Mouse (Mus musculus) ES-Bruce4 (cell line): ENCODE measurements around the gene Snapc3. TPM values are rescaled to one million over a fixed set of nuclear protein-coding genes. Genes with fewer than 3 reads are reported as not detected.

ENCODE experiments used
- H3K27ac ChIP-seq: 2 replicates; pipeline ENCODE4 v1.5.1; 2012; ENCODE audit warnings: low read length, inconsistent platforms; ENCODE audit not compliant: insufficient read depth
- H3K27me3 ChIP-seq: 2 replicates; pipeline ENCODE4 v1.6.1; 2012; ENCODE audit warnings: mild to moderate bottlenecking, low read length, inconsistent platforms; ENCODE audit not compliant: control insufficient read depth, poor library complexity, insufficient read depth, severe bottlenecking
- H3K36me3 ChIP-seq: 2 replicates; pipeline ENCODE4 v1.6.1; 2012; ENCODE audit warnings: inconsistent platforms, mild to moderate bottlenecking, low read length, moderate library complexity; ENCODE audit not compliant: control insufficient read depth, poor library complexity, insufficient read depth, severe bottlenecking
- H3K4me1 ChIP-seq: one replicate; pipeline ENCODE4 v1.8.1; 2011; ENCODE audit warnings: low read length; ENCODE audit not compliant: control insufficient read depth, insufficient read depth
- H3K4me3 ChIP-seq: 2 replicates; pipeline ENCODE4 v1.5.1; 2011; ENCODE audit warnings: low read depth, mild to moderate bottlenecking, low read length
- H3K9ac ChIP-seq: 2 replicates; pipeline ENCODE4 v1.6.1; 2012; ENCODE audit warnings: low read depth, mild to moderate bottlenecking, inconsistent platforms; ENCODE audit not compliant: poor library complexity, severe bottlenecking
- H3K9me3 ChIP-seq: replicated peaks from 2 replicates; pipeline ENCODE4 v1.6.1; 2012; ENCODE audit warnings: mild to moderate bottlenecking, low read length, inconsistent platforms; ENCODE audit not compliant: control insufficient read depth, poor library complexity, insufficient read depth, severe bottlenecking
- CTCF ChIP-seq: IDR thresholded peaks from one replicate; pipeline ENCODE4 v1.8.1; 2011; ENCODE audit warnings: low read depth, low read length
- EP300 ChIP-seq: IDR thresholded peaks from 2 replicates; pipeline ENCODE4 v1.6.1; 2011; ENCODE audit warnings: low read depth, low read length; ENCODE audit not compliant: insufficient read depth
- POLR2A ChIP-seq: IDR thresholded peaks from one replicate; pipeline ENCODE4 v1.8.1; 2011; ENCODE audit warnings: low read length; ENCODE audit not compliant: insufficient read depth
- polyA plus RNA-seq: library from polyadenylated mRNA; stranded (reverse); fragments of >200 nt; gene quantifications from 2 replicates; pipeline ENCODE4 v1.2.4, GENCODE M21; 2011; ENCODE audit warnings: low read depth; ENCODE audit not compliant: missing spikeins, insufficient read depth, insufficient read length

The Snapc3 gene
- polyA plus RNA-seq, 1 experiment: 48.6 TPM

GRCm38 (mm10) chr4:83432901-83433300, 15.4 kb downstream of the Snapc3 start:
- no peaks in the 10 kb centered on the region; the same call in 1 of the 2 replicates for H3K9me3 ChIP-seq
- TF ChIP-seq EP300 (no peak), CTCF (no peak), POLR2A (no peak)
- H3K36me3 ChIP-seq: peaks cover 64% of the 10 kb centered on the region
- no peak overlapping the region for H3K4me3 ChIP-seq
- no peaks in the 10 kb centered on the region for H3K27me3 ChIP-seq
- H3K9ac ChIP-seq: no peak overlapping the region
- H3K27ac ChIP-seq: no peak overlapping the region
- no peaks in the 10 kb centered on the region for H3K4me1 ChIP-seq

GRCm38 (mm10) chr4:83436375-83436774, 18.9 kb downstream of the Snapc3 start:
- Histone ChIP-seq H3K4me1 (peaks cover 5% of the 10 kb centered on the region), H3K4me3 (no peak overlapping the region), H3K9ac (no peak overlapping the region), H3K36me3 (peaks cover 59% of the 10 kb centered on the region), H3K27me3 (no peaks in the 10 kb centered on the region), H3K9me3 (no peaks in the 10 kb centered on the region; the same call in 1 of the 2 replicates), H3K27ac (peak overlapping the region; percentile 86)
- TF ChIP-seq EP300 (no peak), POLR2A (no peak), CTCF (no peak)

- H3K4me3 ChIP-seq: no peak overlapping the region
Measured at GRCm38 (mm10) chr4:83438116-83438515, 20.6 kb downstream of the Snapc3 start.

GRCm38 (mm10) chr4:83439045-83439444, 21.5 kb downstream of the Snapc3 start:
- 0 out of 2 replicates have a peak overlapping the region, but pooled peaks have one; percentile 44 for H3K27ac ChIP-seq
- H3K4me1 ChIP-seq: peaks cover 5% of the 10 kb centered on the region
- TF ChIP-seq EP300 (0 out of 2 replicates have a peak, but pooled peaks have one; percentile 45), POLR2A (no peak)
- H3K36me3 ChIP-seq: peaks cover 58% of the 10 kb centered on the region
- no peak overlapping the region for H3K9ac ChIP-seq
- no peaks in the 10 kb centered on the region for H3K27me3 ChIP-seq
- no peak overlapping the region for H3K4me3 ChIP-seq
- H3K9me3 ChIP-seq: no peaks in the 10 kb centered on the region; the same call in 1 of the 2 replicates

More at GRCm38 (mm10) chr4:83438116-83438515, 20.6 kb downstream of the Snapc3 start:
- H3K9me3 ChIP-seq: no peaks in the 10 kb centered on the region; the same call in 1 of the 2 replicates
- peak overlapping the region; percentile 53 for H3K27ac ChIP-seq
- peaks cover 65% of the 10 kb centered on the region for H3K36me3 ChIP-seq
- peaks cover 5% of the 10 kb centered on the region for H3K4me1 ChIP-seq
- 0 out of 2 replicates have a peak overlapping the region, but pooled peaks have one; percentile 37 for H3K9ac ChIP-seq
- TF ChIP-seq EP300 (no peak), CTCF (no peak), POLR2A (no peak)
- no peaks in the 10 kb centered on the region for H3K27me3 ChIP-seq

- Histone ChIP-seq H3K4me3 (no peak overlapping the region), H3K9me3 (no peaks in the 10 kb centered on the region), H3K36me3 (peaks cover 40% of the 10 kb centered on the region), H3K27ac (no peak overlapping the region), H3K9ac (no peak overlapping the region), H3K4me1 (peaks cover 5% of the 10 kb centered on the region), H3K27me3 (no peaks in the 10 kb centered on the region)
- no peak for TF ChIP-seq POLR2A
- TF ChIP-seq CTCF: no peak
- no peak for TF ChIP-seq EP300
Measured at GRCm38 (mm10) chr4:83441050-83441449, 23.5 kb downstream of the Snapc3 start.

GRCm38 (mm10) chr4:83450785-83451184, 33.3 kb downstream of the Snapc3 start:
- H3K27me3 ChIP-seq: no peaks in the 10 kb centered on the region
- no peaks in the 10 kb centered on the region for H3K4me1 ChIP-seq
- H3K27ac ChIP-seq: no peak overlapping the region
- H3K36me3 ChIP-seq: peaks cover 59% of the 10 kb centered on the region
- no peaks in the 10 kb centered on the region for H3K9me3 ChIP-seq
- TF ChIP-seq CTCF (no peak), POLR2A (no peak), EP300 (no peak)
- no peak overlapping the region for H3K4me3 ChIP-seq
- H3K9ac ChIP-seq: no peak overlapping the region
